Mouse (Mus musculus) spleen, adult 2 months (tissue): ENCODE measurements around the gene Gm11568. TPM values are rescaled to one million over a fixed set of nuclear protein-coding genes. Genes with fewer than 3 reads are reported as not detected.
"Not testable (repeated sequence)": the region's sequence is repeated elsewhere in the genome, so short reads cannot be mapped to it uniquely, and the experiment has no call there.

Source experiments
- DNase-seq, 2 experiments: peaks; one replicate each; pipeline versions ENCODE4 v3.0.0 to v3.0.0-alpha.2; 2012 to 2021; ENCODE audit warnings: low spot score in 2 of 2, low read depth in 1 of 2
- H3K27ac ChIP-seq: fragments of 200-500 bp; 2 replicates; pipeline ENCODE4 v1.5.1; 2012; ENCODE audit warnings: low read length, inconsistent platforms; ENCODE audit not compliant: insufficient read depth
- H3K27me3 ChIP-seq: fragments of 200-500 bp; 2 replicates; pipeline ENCODE4 v1.6.1; 2012; ENCODE audit warnings: mild to moderate bottlenecking, moderate library complexity, low read length, inconsistent platforms; ENCODE audit not compliant: control insufficient read depth, insufficient read depth
- H3K36me3 ChIP-seq: fragments of 200-500 bp; 2 replicates; pipeline ENCODE4 v1.6.1; 2012; ENCODE audit warnings: mild to moderate bottlenecking, low read length, inconsistent platforms; ENCODE audit not compliant: control insufficient read depth, insufficient read depth
- H3K4me1 ChIP-seq: fragments of 200-500 bp; 2 replicates; pipeline ENCODE4 v1.6.1; 2011; ENCODE audit warnings: inconsistent platforms; ENCODE audit not compliant: control insufficient read depth, insufficient read depth, insufficient read length
- H3K4me3 ChIP-seq: fragments of 200-500 bp; 2 replicates; pipeline ENCODE4 v1.5.1; 2011; ENCODE audit warnings: mild to moderate bottlenecking, inconsistent platforms; ENCODE audit not compliant: insufficient read depth, insufficient read length; ENCODE audit errors: extremely low read depth
- CTCF ChIP-seq: fragments of 200-500 bp; IDR thresholded peaks from 2 replicates; pipeline ENCODE4 v1.5.1; 2011; ENCODE audit warnings: mild to moderate bottlenecking, inconsistent platforms; ENCODE audit not compliant: insufficient read depth, insufficient read length, insufficient replicate concordance; ENCODE audit errors: extremely low read depth
- POLR2A ChIP-seq: fragments of 200-500 bp; IDR thresholded peaks from 2 replicates; pipeline ENCODE4 v1.6.1; 2011; ENCODE audit warnings: low read depth, low read length, inconsistent platforms
- WGBS: fragments of 180-500 bp; shearing (Covaris S2); methylation state at CpG from one replicate; pipeline ENCODE4 v1.1.7; 2018; 5-methylcytosine and 5-hydroxymethylcytosine counted together
- polyA plus RNA-seq: library from polyadenylated mRNA; depleted of rRNA; stranded (reverse); fragments of >200 nt; gene quantifications from 2 replicates; pipeline ENCODE4 v1.2.3, GENCODE M21; 2012; rRNA removed

Gene Gm11568
- polyA plus RNA-seq: not detected in 2 replicates

- H3K4me3 ChIP-seq: no peak within 1 kb of the TSS
- H3K27ac ChIP-seq: no peak within 1 kb of the TSS
- no peaks in the 10 kb centered on the region for H3K4me1 ChIP-seq
- DNase-seq: no peak
- 75% methylated on average over 2 of the region's 2 CpGs for WGBS
- no peaks in the 10 kb centered on the region for H3K36me3 ChIP-seq
- TF ChIP-seq POLR2A (no peak), CTCF (no peak)
- no peaks in the 10 kb centered on the region for H3K27me3 ChIP-seq
Observed at GRCm38 (mm10) chr11:99857617-99858016, at the start of gene Gm11568. Gm11568 (plus strand) TSS chr11:99857917.

GRCm38 (mm10) chr11:99809792-99810191 lies 47.9 kb upstream of the Gm11568 start, which contains the start of gene Krtap4-13:
Krtap4-13 (minus strand) TSS chr11:99809892.
- not testable (repeated sequence) for DNase-seq, H3K36me3 ChIP-seq, H3K4me1 ChIP-seq, H3K4me3 ChIP-seq, H3K27ac ChIP-seq, H3K27me3 ChIP-seq

GRCm38 (mm10) chr11:99815566-99815965 lies 42.2 kb upstream of the Gm11568 start, which contains the start of gene Gm11564:
Gm11564 (minus strand) TSS chr11:99815666.
- WGBS: 74% methylated on average over 2 of the region's 2 CpGs
- not testable (repeated sequence) for H3K27me3 ChIP-seq, H3K27ac ChIP-seq, DNase-seq, H3K4me1 ChIP-seq, H3K36me3 ChIP-seq, H3K4me3 ChIP-seq

GRCm38 (mm10) chr11:99837966-99838365 lies 19.8 kb upstream of the Gm11568 start, which contains the start of gene 2300003K06Rik:
2300003K06Rik (minus strand) TSS chr11:99838066.
- Histone ChIP-seq H3K4me1 (no peaks in the 10 kb centered on the region), H3K27me3 (no peaks in the 10 kb centered on the region), H3K36me3 (no peaks in the 10 kb centered on the region), H3K4me3 (no peak within 1 kb of the TSS), H3K27ac (no peak within 1 kb of the TSS)
- no peak for DNase-seq
- 76% methylated on average over 1 of the region's 1 CpGs for WGBS
- TF ChIP-seq POLR2A (no peak), CTCF (no peak)

- H3K4me1 ChIP-seq: no peaks in the 10 kb centered on the region
- H3K4me3 ChIP-seq: no peak overlapping the region
- no peak for TF ChIP-seq CTCF
- no peaks in the 10 kb centered on the region for H3K36me3 ChIP-seq
- no peak overlapping the region for H3K27ac ChIP-seq
- 78% methylated on average over 1 of the region's 1 CpGs for WGBS
- DNase-seq: no peak
- H3K27me3 ChIP-seq: no peaks in the 10 kb centered on the region
Observed at GRCm38 (mm10) chr11:99842185-99842584, 15.5 kb upstream of the Gm11568 start.

GRCm38 (mm10) chr11:99846746-99847145 lies 11.0 kb upstream of the Gm11568 start:
- Histone ChIP-seq H3K4me1 (no peaks in the 10 kb centered on the region), H3K4me3 (no peak overlapping the region), H3K27me3 (no peaks in the 10 kb centered on the region), H3K27ac (no peak overlapping the region), H3K36me3 (no peaks in the 10 kb centered on the region)
- 92% methylated on average over 2 of the region's 2 CpGs for WGBS
- DNase-seq: no peak
- TF ChIP-seq CTCF: no peak
- TF ChIP-seq POLR2A: no peak

GRCm38 (mm10) chr11:99851508-99851907 lies 6.2 kb upstream of the Gm11568 start, which contains the start of gene Krtap4-16:
Krtap4-16 (minus strand) TSS chr11:99851608.
- TF ChIP-seq POLR2A: no peak
- TF ChIP-seq CTCF: no peak
- no peaks in the 10 kb centered on the region for H3K36me3 ChIP-seq
- no peak for DNase-seq
- no peak within 1 kb of the TSS for H3K4me3 ChIP-seq
- no peaks in the 10 kb centered on the region for H3K4me1 ChIP-seq
- no peak within 1 kb of the TSS for H3K27ac ChIP-seq
- H3K27me3 ChIP-seq: no peaks in the 10 kb centered on the region
